Mouse (Mus musculus) neural tube, embryonic 11.5 days (tissue): ENCODE results near the gene Prr19. TPM values are rescaled to one million over a fixed set of nuclear protein-coding genes. Genes with fewer than 3 reads are reported as not detected.

Experiments
- ATAC-seq: fragments of 200-750 bp; cut with Nextera tagmentation; 2 replicates; pipeline ENCODE4 v1.8.0; 2017; ENCODE audit warnings: moderate number of reproducible peaks, mild to moderate bottlenecking, moderate TSS enrichment, moderate library complexity; ENCODE audit not compliant: insufficient read depth, low FRiP score, low TSS enrichment
- DNase-seq: peaks from one replicate; pipeline ENCODE4 v3.0.0-alpha.2; 2015; ENCODE audit warnings: low spot score
- H3K27ac ChIP-seq: fragments of 300-500 bp; sonication (generic); 2 replicates; pipeline ENCODE4 v1.5.1; 2014; ENCODE audit warnings: low read depth, mild to moderate bottlenecking, low read length
- H3K27me3 ChIP-seq: fragments of 300-500 bp; sonication (generic); 2 replicates; pipeline ENCODE4 v1.6.1; 2014; ENCODE audit warnings: mild to moderate bottlenecking, low read length, mixed read lengths; ENCODE audit not compliant: control insufficient read depth, insufficient read depth
- H3K36me3 ChIP-seq: fragments of 300-500 bp; sonication (generic); 2 replicates; pipeline ENCODE4 v1.6.1; 2014; ENCODE audit warnings: mild to moderate bottlenecking, low read length, moderate library complexity, mixed read lengths; ENCODE audit not compliant: control insufficient read depth, insufficient read depth
- H3K4me1 ChIP-seq: fragments of 300-500 bp; sonication (generic); 2 replicates; pipeline ENCODE4 v1.6.1; 2014; ENCODE audit warnings: low read length, mixed read lengths; ENCODE audit not compliant: control insufficient read depth, insufficient read depth
- H3K4me2 ChIP-seq: fragments of 300-500 bp; sonication (generic); 2 replicates; pipeline ENCODE4 v1.6.1; 2014; ENCODE audit warnings: low read depth, mild to moderate bottlenecking, moderate library complexity
- H3K4me3 ChIP-seq: fragments of 300-500 bp; sonication (generic); 2 replicates; pipeline ENCODE4 v1.5.1; 2014; ENCODE audit warnings: low read depth, low read length
- H3K9ac ChIP-seq: fragments of 300-500 bp; sonication (generic); 2 replicates; pipeline ENCODE4 v1.6.1; 2014; ENCODE audit warnings: mild to moderate bottlenecking, low read length
- H3K9me3 ChIP-seq: fragments of 300-500 bp; sonication (generic); 2 replicates; pipeline ENCODE4 v1.6.1; 2016; ENCODE audit warnings: low read length; ENCODE audit not compliant: control insufficient read depth
- WGBS: fragments of 180-500 bp; shearing (Covaris S2); extraction: QIAGEN DNeasy Blood & Tissue Kit; methylation state at CpG from one replicate; pipeline ENCODE4 v1.1.7; 2014; 5-methylcytosine and 5-hydroxymethylcytosine counted together
- polyA plus RNA-seq: library from polyadenylated mRNA; unstranded; fragments of >200 nt; fragmentation: Nextera tagmentation; extraction: Ambion mirVana; gene quantifications from 2 replicates; pipeline ENCODE4 v1.2.1, GENCODE M21; 2014

The Prr19 gene
- polyA plus RNA-seq, 1 experiment from 2014 or later: 1.0 TPM

DNA sequence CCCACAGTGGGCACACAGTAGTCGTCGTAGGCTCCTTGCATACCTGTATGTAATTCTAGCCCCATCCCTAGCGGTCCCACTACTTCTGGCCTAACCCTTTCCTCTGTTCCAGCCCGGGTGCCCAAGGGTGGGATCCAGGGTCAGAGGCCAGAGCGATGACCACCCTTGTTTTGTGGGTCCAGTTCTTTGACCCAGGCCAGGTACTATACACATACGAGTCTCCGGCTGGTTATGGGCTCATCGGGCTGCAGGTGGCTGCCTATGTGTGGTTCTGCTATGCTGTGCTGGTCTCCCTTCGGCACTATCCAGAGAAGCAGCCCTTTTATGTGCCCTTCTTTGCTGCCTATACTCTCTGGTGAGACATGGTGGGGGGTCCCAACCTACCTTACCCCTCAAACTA is 8.2 kb downstream of the Prr19 start:
- H3K4me1 ChIP-seq: peaks cover 4% of the 10 kb centered on the region; the same call in 1 of the 2 replicates
- H3K4me3 ChIP-seq: no peak overlapping the region
- no peak for DNase-seq
- H3K36me3 ChIP-seq: no peaks in the 10 kb centered on the region
- no peak overlapping the region for H3K27ac ChIP-seq
- no peaks in the 10 kb centered on the region for H3K9me3 ChIP-seq
- no peak overlapping the region for H3K9ac ChIP-seq
- peaks cover 21% of the 10 kb centered on the region for H3K27me3 ChIP-seq
- H3K4me2 ChIP-seq: no peak overlapping the region
- 86% methylated on average over 9 of the region's 9 CpGs for WGBS
- no peak for ATAC-seq

DNA sequence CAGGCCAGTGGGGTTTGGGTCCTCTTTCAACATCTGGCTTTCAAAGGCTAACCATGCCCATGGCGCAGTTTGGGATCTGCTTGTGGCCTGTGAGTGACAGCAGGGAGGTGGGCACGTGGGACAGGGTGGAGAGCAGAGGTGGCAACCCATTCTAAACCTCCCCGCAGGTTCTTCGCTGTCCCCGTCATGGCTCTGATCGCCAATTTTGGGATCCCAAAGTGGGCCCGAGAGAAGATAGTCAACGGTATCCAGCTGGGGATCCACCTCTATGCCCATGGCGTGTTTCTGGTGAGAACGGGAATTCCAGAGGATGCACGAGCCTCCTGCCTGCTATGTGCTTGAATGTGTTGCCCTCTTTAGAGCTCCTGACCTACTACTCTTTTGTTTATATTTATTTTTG is 10.0 kb downstream of the Prr19 start:
- 80% methylated on average over 11 of the region's 11 CpGs for WGBS
- Histone ChIP-seq H3K4me2 (no peak overlapping the region), H3K27me3 (peaks cover 34% of the 10 kb centered on the region), H3K4me3 (no peak overlapping the region), H3K27ac (no peak overlapping the region), H3K9ac (no peak overlapping the region), H3K4me1 (peaks cover 12% of the 10 kb centered on the region), H3K9me3 (no peaks in the 10 kb centered on the region), H3K36me3 (no peaks in the 10 kb centered on the region)
- DNase-seq (no peak), ATAC-seq (no peak)

DNA sequence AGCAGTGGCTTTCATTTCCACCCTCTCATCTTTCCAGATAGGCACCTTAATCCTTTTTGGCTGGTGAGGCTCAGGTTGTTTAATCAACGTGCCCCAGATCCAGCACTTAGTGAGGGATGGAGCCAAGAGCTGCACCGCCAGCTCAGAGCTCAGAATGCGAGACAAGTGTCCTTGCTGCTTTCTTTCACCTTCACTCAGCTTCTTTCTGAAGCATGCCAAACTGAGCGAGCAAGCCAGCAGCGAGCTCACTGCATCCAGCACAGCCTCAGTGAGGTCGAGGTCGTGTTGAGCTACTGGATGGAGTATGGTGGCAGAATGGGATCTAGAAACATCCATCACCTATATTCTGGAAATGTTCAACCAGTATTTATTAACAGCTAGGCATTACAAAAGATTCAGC is 12.1 kb downstream of the Prr19 start:
- Histone ChIP-seq H3K9ac (no peak overlapping the region), H3K4me2 (no peak overlapping the region), H3K36me3 (no peaks in the 10 kb centered on the region), H3K27me3 (peaks cover 30% of the 10 kb centered on the region), H3K27ac (no peak overlapping the region), H3K4me1 (peaks cover 17% of the 10 kb centered on the region), H3K9me3 (no peaks in the 10 kb centered on the region), H3K4me3 (no peak overlapping the region)
- no peak for ATAC-seq
- WGBS: 55% methylated on average over 7 of the region's 7 CpGs
- no peak for DNase-seq

DNA sequence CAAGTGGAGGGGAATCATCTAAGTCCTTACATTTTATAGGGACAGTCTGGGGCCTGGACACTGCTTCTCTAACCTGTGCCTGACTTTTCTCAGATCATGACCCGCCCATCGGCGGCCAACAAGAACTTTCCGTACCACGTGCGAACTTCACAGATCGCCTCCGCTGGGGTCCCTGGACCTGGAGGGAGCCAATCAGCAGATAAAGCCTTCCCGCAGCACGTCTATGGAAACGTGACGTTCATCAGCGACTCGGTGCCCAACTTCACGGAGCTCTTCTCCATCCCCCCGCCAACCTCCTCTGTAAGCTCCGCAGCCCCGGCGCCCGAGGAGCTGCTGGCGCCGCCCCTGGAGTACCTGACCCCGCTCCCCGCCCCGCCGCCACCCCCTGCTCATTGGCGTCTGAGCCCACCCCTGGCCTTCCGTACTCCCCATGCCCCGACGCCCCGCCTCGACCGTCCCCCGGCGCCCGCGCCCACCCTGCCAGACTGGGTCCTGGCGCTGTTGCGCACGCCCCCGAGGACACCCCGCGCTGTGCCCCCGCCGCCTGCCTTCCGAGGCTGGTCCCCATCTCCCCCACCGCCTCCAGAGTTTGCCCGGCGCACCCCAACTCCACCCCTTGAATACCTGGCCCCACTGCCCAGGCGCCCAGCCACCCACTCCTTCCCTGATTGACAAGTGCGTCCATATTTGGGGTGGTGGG is 13.5 kb downstream of the Prr19 start:
- Histone ChIP-seq H3K36me3 (no peaks in the 10 kb centered on the region), H3K27ac (no peak overlapping the region), H3K9ac (peak overlapping the region; percentile 35), H3K4me3 (peak overlapping the region; percentile 36), H3K9me3 (no peaks in the 10 kb centered on the region), H3K27me3 (peaks cover 30% of the 10 kb centered on the region), H3K4me1 (peaks cover 17% of the 10 kb centered on the region), H3K4me2 (peak overlapping the region; percentile 68)
- ATAC-seq (no peak), DNase-seq (no peak)
- WGBS: 2% methylated on average over 49 of the region's 51 CpGs

DNA sequence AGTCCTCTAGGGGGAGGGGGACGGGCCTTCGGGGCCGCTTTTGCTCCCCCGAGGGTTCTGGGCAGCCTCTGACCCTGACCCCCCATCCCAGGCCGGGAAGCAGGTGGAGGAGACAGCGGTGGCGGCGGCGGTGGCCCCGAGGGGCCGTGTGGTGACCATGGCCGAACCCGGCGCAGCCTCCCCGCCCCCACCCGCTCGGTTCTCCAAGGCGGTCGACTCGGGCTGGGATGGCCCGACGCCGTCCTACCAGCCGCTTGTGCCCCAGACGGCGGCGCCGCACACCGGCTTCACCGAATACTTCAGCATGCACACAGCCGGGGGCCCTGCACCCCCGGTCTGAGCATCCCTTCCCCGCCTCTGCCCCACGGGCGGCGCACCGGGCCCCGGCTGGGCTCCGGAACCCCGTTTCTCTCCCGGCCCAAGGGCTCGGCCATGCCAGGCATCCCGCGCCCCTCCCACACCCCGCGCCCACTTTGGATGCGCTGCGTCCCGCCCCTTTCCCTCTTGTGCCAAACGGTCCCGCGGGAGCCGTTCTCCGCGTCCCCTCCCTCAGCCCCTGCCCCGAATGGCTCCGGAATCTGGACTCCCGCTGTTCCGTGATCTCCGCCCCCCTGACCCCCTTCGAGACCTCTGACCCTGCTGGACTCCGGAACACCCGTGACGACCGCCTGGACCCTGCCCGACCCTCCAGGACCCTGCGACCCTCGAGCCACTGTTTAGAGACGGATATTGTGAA is 14.3 kb downstream of the Prr19 start:
- WGBS: under 1% methylated on average over 55 of the region's 69 CpGs
- no peak for DNase-seq
- peaks cover 30% of the 10 kb centered on the region for H3K27me3 ChIP-seq

DNA sequence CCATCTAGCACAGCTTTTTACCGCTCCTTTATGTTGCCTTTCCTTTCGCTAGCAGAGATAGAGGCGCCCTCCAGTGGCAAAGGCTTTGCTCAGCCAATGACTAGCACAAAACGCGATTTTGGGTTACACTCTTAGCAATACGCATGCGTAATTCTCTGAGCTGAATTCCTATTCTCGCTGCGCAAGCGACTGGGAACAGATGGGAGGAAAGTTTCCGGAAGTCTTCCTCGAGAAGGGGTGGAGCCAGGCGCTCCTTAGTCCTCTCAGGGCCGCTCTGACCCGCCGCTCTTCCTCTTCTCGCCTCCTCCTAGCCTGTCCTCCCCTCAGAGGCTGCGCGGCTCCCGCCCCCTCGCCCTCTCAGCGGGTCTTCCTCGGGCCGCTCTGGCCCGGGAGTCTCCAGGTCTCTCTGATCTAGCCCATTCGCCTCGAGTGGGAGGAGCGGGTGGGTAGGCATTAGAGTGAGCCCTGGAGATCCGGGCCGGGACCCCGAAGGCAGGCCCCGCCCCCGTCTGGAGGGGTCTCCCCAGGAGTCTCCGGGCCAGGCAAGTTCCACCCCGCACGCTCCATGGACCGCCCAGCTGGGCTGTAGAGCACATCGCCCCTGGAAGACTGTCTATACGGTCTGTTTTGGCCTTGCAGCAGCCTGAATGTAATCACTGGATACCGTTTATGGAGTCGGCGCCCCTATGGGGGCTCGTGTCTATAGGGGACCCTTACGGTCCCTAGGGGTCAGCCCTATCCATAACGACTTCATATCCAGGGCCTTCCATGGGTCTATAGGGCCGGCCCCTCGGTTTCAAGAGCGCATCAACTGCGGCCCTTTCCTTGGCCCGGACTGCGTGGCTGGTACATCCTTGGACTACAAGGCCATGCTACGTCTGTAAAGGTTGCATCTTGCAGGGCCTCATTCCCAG is 15.6 kb downstream of the Prr19 start, which contains the start of gene Megf8:
Gene Megf8 (plus strand): TSS at position 633 of the 914 bp plus-strand sequence.
- H3K9me3 ChIP-seq: no peaks in the 10 kb centered on the region
- peak within 1 kb of the TSS; percentile 68 for H3K4me3 ChIP-seq
- H3K4me2 ChIP-seq: peak within 1 kb of the TSS; percentile 97
- ATAC-seq: peak; percentile 97
- H3K4me1 ChIP-seq: peaks cover 24% of the 10 kb centered on the region
- peak within 1 kb of the TSS; percentile 87 for H3K9ac ChIP-seq
- H3K27ac ChIP-seq: peak within 1 kb of the TSS; percentile 75
- H3K27me3 ChIP-seq: peaks cover 30% of the 10 kb centered on the region
- no peaks in the 10 kb centered on the region for H3K36me3 ChIP-seq
- peak; percentile 97 for DNase-seq
- 1% methylated on average over 52 of the region's 52 CpGs for WGBS

More for the DNA sequence above, 14.3 kb downstream of the Prr19 start:
- Histone ChIP-seq H3K9me3 (no peaks in the 10 kb centered on the region), H3K36me3 (no peaks in the 10 kb centered on the region), H3K4me2 (peak overlapping the region; percentile 68), H3K4me3 (peak overlapping the region; percentile 36), H3K9ac (peak overlapping the region; percentile 35), H3K4me1 (peaks cover 17% of the 10 kb centered on the region), H3K27ac (no peak overlapping the region)
- ATAC-seq: no peak

DNA sequence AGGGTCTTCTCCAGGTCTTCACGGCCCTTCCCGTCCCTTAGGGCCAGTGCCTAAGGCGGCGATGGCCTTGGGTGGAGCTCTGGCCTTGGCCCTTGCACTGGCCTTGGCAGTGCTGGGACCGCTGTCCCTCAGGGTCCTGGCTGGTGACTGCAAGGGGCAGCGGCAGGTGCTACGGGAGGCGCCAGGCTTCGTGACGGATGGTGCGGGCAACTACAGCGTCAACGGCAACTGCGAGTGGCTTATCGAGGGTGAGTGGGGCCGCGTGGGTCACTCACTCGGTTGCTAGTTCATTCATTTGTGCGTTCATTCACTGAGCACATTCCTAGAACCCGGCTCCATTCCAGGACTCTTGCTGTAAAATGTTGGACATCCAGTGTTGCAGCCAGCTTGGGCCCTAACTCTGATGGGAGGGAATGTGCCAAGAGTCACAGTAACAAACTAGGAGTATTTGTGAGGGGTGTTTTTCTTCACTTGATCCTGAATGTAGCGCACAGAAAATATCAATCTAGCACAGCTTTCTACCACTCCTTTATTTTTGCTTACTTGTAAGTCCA is 16.3 kb downstream of the Prr19 start:
- H3K9ac ChIP-seq: peak overlapping the region; percentile 87
- H3K9me3 ChIP-seq: no peaks in the 10 kb centered on the region
- peaks cover 26% of the 10 kb centered on the region for H3K4me1 ChIP-seq
- ATAC-seq (peak; percentile 13), DNase-seq (no peak)
- peak overlapping the region; percentile 75 for H3K27ac ChIP-seq
- H3K4me3 ChIP-seq: peak overlapping the region; percentile 68
- H3K27me3 ChIP-seq: peaks cover 30% of the 10 kb centered on the region
- H3K36me3 ChIP-seq: no peaks in the 10 kb centered on the region
- peak overlapping the region; percentile 97 for H3K4me2 ChIP-seq
- WGBS: 17% methylated on average over 21 of the region's 21 CpGs

DNA sequence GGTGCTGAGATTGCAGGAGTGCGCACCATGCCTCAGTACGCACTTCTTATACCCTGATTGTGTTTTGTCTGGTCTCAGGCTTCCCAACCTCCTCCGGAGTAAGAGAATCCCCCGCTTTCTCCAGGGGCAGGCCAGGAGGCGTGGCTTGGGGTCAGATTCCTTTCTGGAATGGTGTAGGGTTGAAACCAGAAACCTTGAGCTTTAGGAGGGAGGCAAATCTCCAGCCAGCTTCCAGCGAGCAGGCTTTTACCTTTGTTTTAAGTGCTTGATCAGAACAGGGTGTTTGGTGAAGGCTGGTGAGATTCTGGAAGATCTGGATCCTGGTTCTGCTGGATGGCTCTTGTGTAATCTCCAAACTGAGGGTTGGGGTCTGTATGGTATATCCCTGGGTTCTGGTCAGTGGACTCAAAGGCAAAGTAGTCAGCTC is 20.9 kb downstream of the Prr19 start:
- WGBS: 5% methylated on average over 6 of the region's 6 CpGs
- Histone ChIP-seq H3K36me3 (no peaks in the 10 kb centered on the region), H3K9ac (0 out of 2 replicates have a peak overlapping the region, but pooled peaks have one; percentile 29), H3K4me2 (no peak overlapping the region), H3K4me1 (peaks cover 14% of the 10 kb centered on the region), H3K27me3 (no peaks in the 10 kb centered on the region), H3K27ac (peak overlapping the region; percentile 68), H3K4me3 (no peak overlapping the region), H3K9me3 (no peaks in the 10 kb centered on the region)
- ATAC-seq (no peak), DNase-seq (peak; percentile 75)
